Mouse (Mus musculus): ENCODE measurements around the gene Fancg. TPM values are rescaled to one million over a fixed set of nuclear protein-coding genes. Genes with fewer than 3 reads are reported as not detected.

The Fancg gene
- total and polyA plus RNA-seq, 3 experiments = 11.4 to 24.6 TPM; not detected in 1

DNA sequence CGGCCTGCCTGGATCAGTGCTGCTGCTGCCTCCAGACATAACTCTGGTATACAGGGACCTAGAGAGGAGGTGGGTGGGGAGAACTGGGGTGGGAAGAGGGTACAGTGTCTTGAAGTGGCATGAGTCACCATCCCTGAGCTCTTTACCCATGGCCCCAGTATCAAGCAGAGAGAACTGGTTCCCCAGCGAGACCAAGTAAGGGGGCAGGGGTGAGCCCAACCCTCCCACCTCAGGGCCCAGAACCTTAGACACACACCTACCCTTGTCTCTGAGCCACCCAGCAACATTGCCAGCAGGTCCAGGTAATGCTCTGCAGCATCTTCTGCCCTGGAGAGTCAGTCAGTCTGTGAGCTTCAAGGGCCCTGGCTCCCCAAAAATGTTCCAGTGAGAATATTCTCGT is 5.4 kb downstream of the Fancg start:
- Histone ChIP-seq H3K4me3 (ENCODE audit: control insufficient read depth in 1 of 2, insufficient read depth in 1 of 2, low read depth in 2 of 2, low read length in 2 of 2) (no peak overlapping the region), H3K27ac (ENCODE audit: control insufficient read depth, low read depth, low read length) (no peak overlapping the region), H3K27me3 (ENCODE audit: control insufficient read depth in 1 of 2, insufficient read depth in 2 of 2, low read length in 2 of 2) (no peaks in the 10 kb centered on the region), H3K9ac (ENCODE audit: control insufficient read depth, low read depth, low read length, poor library complexity, severe bottlenecking) (no peak overlapping the region), H3K4me1 (ENCODE audit: control insufficient read depth in 1 of 2, insufficient read depth in 2 of 2, low read length in 2 of 2) (peaks cover 5 to 7% of the 10 kb centered on the region in 2 experiments; a peak in 3 of 4 replicates), H3K79me2 (ENCODE audit: control insufficient read depth, insufficient read depth, low read length, poor library complexity) (peaks cover under 1% of the 10 kb centered on the region), H3K9me3 (replicated peaks; ENCODE audit: insufficient read depth, low read length) (no peaks in the 10 kb centered on the region), H3K36me3 (ENCODE audit: control insufficient read depth in 1 of 2, insufficient read depth in 2 of 2, low read length in 2 of 2) (peaks cover 0 to 8% of the 10 kb centered on the region in 2 experiments; a peak in 2 of 4 replicates)
- no peak for DNase-seq (ENCODE audit: low read depth, low spot score)
- TF ChIP-seq CHD2 (IDR thresholded peaks at IDR 0.05; ENCODE audit: low read length) (no peak), NELFE (IDR thresholded peaks at IDR 0.05; ENCODE audit: low read depth, low read length) (no peak), USF1 (IDR thresholded peaks at IDR 0.05; ENCODE audit: low read depth, low read length) (no peak), RCOR1 (IDR thresholded peaks at IDR 0.05; ENCODE audit: low read depth, low read length) (no peak), USF2 (IDR thresholded peaks at IDR 0.05; ENCODE audit: borderline replicate concordance in 1 of 2, insufficient read depth in 1 of 2, low read depth in 1 of 2, low read length in 2 of 2) (no peak), MAZ (IDR thresholded peaks at IDR 0.05; ENCODE audit: low read depth, low read length) (no peak), TCF12 (IDR thresholded peaks at IDR 0.05; ENCODE audit: low read depth, low read length) (no peak), ZNF384 (IDR thresholded peaks at IDR 0.05; ENCODE audit: low read depth, low read length) (no peak), NRF1 (IDR thresholded peaks at IDR 0.05; ENCODE audit: insufficient read depth, low read depth, low read length, poor library complexity, severe bottlenecking) (no peak), MYC (IDR thresholded peaks at IDR 0.05; ENCODE audit: low read depth, low read length) (no peak), ZC3H11A (IDR thresholded peaks at IDR 0.05; ENCODE audit: low read depth, low read length) (no peak), POLR2AphosphoS5 (IDR thresholded peaks at IDR 0.05; ENCODE audit: borderline replicate concordance, low read depth, low read length) (no peak), ELF1 (IDR thresholded peaks at IDR 0.05; ENCODE audit: low read depth, low read length) (no peak), MXI1 (IDR thresholded peaks at IDR 0.05; ENCODE audit: low read depth, low read length) (no peak), UBTF (IDR thresholded peaks at IDR 0.05; ENCODE audit: borderline replicate concordance, insufficient read depth, low read depth, low read length) (no peak), MAX (IDR thresholded peaks at IDR 0.05; ENCODE audit: low read length) (no peak), SIN3A (IDR thresholded peaks at IDR 0.05; ENCODE audit: low read length) (no peak)

GRCm38 (mm10) chr4:43002756-43003439 is 7.4 kb downstream of the Fancg start:
- Histone ChIP-seq H3K27me3 (ENCODE audit: control insufficient read depth in 1 of 2, insufficient read depth in 2 of 2, low read length in 2 of 2) (no peaks in the 10 kb centered on the region), H3K9ac (ENCODE audit: control insufficient read depth, low read depth, low read length, poor library complexity, severe bottlenecking) (no peak overlapping the region), H3K4me3 (ENCODE audit: control insufficient read depth in 1 of 2, insufficient read depth in 1 of 2, low read depth in 2 of 2, low read length in 2 of 2) (no peak overlapping the region), H3K9me3 (replicated peaks; ENCODE audit: insufficient read depth, low read length) (no peaks in the 10 kb centered on the region), H3K27ac (ENCODE audit: control insufficient read depth, low read depth, low read length) (no peak overlapping the region), H3K4me1 (ENCODE audit: control insufficient read depth in 1 of 2, insufficient read depth in 2 of 2, low read length in 2 of 2) (peaks cover 3 to 10% of the 10 kb centered on the region in 2 experiments; a peak in 3 of 4 replicates), H3K36me3 (ENCODE audit: control insufficient read depth in 1 of 2, insufficient read depth in 2 of 2, low read length in 2 of 2) (peaks cover 2 to 15% of the 10 kb centered on the region in 2 experiments; a peak in 2 of 4 replicates), H3K79me2 (ENCODE audit: control insufficient read depth, insufficient read depth, low read length, poor library complexity) (peaks cover 20% of the 10 kb centered on the region)
- TF ChIP-seq EP300 (IDR thresholded peaks at IDR 0.05; ENCODE audit: low read depth in 1 of 2, low read length in 2 of 2) (no peak), MAX (IDR thresholded peaks at IDR 0.05; ENCODE audit: low read length) (no peak), CHD2 (IDR thresholded peaks at IDR 0.05; ENCODE audit: low read length) (no peak), RCOR1 (IDR thresholded peaks at IDR 0.05; ENCODE audit: low read depth, low read length) (no peak), MXI1 (IDR thresholded peaks at IDR 0.05; ENCODE audit: low read depth, low read length) (no peak), TAL1 (IDR thresholded peaks at IDR 0.05; ENCODE audit: low read length) (no peak), CHD1 (IDR thresholded peaks at IDR 0.05; ENCODE audit: low read depth, low read length) (no peak), ELF1 (IDR thresholded peaks at IDR 0.05; ENCODE audit: low read depth, low read length) (no peak), GATA1 (IDR thresholded peaks at IDR 0.05; ENCODE audit: low read depth, low read length) (no peak), ZC3H11A (IDR thresholded peaks at IDR 0.05; ENCODE audit: low read depth, low read length) (no peak), TCF12 (IDR thresholded peaks at IDR 0.05; ENCODE audit: low read depth, low read length) (no peak), UBTF (IDR thresholded peaks at IDR 0.05; ENCODE audit: borderline replicate concordance, insufficient read depth, low read depth, low read length) (no peak), GABPA (IDR thresholded peaks at IDR 0.05; ENCODE audit: low read depth, low read length) (no peak), CTCF (IDR thresholded peaks at IDR 0.05 in 2 of 3, conservative IDR thresholded peaks at IDR 0.05 in 1 of 3; ENCODE audit: control insufficient read depth in 1 of 3, insufficient read depth in 1 of 3, low read depth in 2 of 3, low read length in 3 of 3, poor library complexity in 1 of 3, severe bottlenecking in 1 of 3) (no peak), HCFC1 (IDR thresholded peaks at IDR 0.05; ENCODE audit: low read depth, low read length) (no peak), JUND (IDR thresholded peaks at IDR 0.05; ENCODE audit: low read depth, low read length) (no peak)
- DNase-seq (ENCODE audit: low read depth, low spot score) = no peak
